Comparison of ENCODE assay signal across 8 mouse cellular contexts in genomic region chr8:109706076-109706873, GRCm38 (mm10). TPM values are rescaled to one million over a fixed set of nuclear protein-coding genes. Genes with fewer than 3 reads are reported as not detected.
DNase-seq lines count a peak whose midpoint lies in the region; ATAC-seq and TF ChIP-seq lines count a peak whose summit lies in the region.

No protein-coding gene starts in this region.

- DNase-seq in heart, adult 2 months = peak in 1 of 2 experiments; percentile 47
- DNase-seq in heart, postnatal 36 days = no peak
- peak; percentile 20 for DNase-seq in ES-E14 (ENCODE audit: low read depth, low spot score)
- DNase-seq in hindbrain, postnatal 0 days (ENCODE audit: low spot score) = peak; percentile 32
- peak; percentile 7 for DNase-seq in lung, postnatal 14 days
- no peak for DNase-seq in adrenal gland, adult 8-10 months

- H3K36me3 ChIP-seq in heart, adult 2 months (ENCODE audit: control insufficient read depth, insufficient read depth, low read length) = peaks cover 2% of the 10 kb centered on the region; the same call in 1 of the 2 replicates
- H3K36me3 ChIP-seq in ES-E14 (ENCODE audit: control insufficient read depth, insufficient read depth, low read length, poor library complexity, severe bottlenecking) = peaks cover 5% of the 10 kb centered on the region
- peaks cover 36% of the 10 kb centered on the region for H3K36me3 ChIP-seq in embryonic facial prominence, embryonic 13.5 days
- peaks cover 25% of the 10 kb centered on the region for H3K36me3 ChIP-seq in hindbrain, postnatal 0 days (ENCODE audit: insufficient read depth, low read length)
- peaks cover 6% of the 10 kb centered on the region; the same call in 1 of the 2 replicates for H3K36me3 ChIP-seq in stomach, embryonic 16.5 days (ENCODE audit: control insufficient read depth, insufficient read depth, low read length)

- no peaks in the 10 kb centered on the region for H3K79me2 ChIP-seq in heart, adult 2 months (replicated peaks; ENCODE audit: control insufficient read depth, insufficient read depth, low read length)

- ATAC-seq in embryonic facial prominence, embryonic 13.5 days (ENCODE audit: insufficient number of reproducible peaks, insufficient read depth, low FRiP score, low TSS enrichment, low read depth) = peak; percentile 43; the same call in 1 of the 2 replicates
- peak; percentile 50 for ATAC-seq in hindbrain, postnatal 0 days
- peak; percentile 33 for ATAC-seq in stomach, embryonic 16.5 days (ENCODE audit: insufficient read depth, low FRiP score)

- H3K27ac ChIP-seq in heart, adult 2 months = peak overlapping the region; percentile 84
- H3K27ac ChIP-seq in ES-E14 (ENCODE audit: insufficient read depth, low read depth, low read length, poor library complexity, severe bottlenecking) = no peak overlapping the region
- H3K27ac ChIP-seq in embryonic facial prominence, embryonic 13.5 days = peak overlapping the region; percentile 98
- peak overlapping the region; percentile 97 for H3K27ac ChIP-seq in hindbrain, postnatal 0 days
- H3K27ac ChIP-seq in stomach, embryonic 16.5 days (ENCODE audit: low read length) = peak overlapping the region; percentile 97

- intact Hi-C loops in heart, adult 2 months (cut with DNase I) = no loop called here
- intact Hi-C loops in heart, postnatal 36 days (cut with DNase I) = loop anchor here (5.0 kb wide), 3 partner anchors 99 to 211 kb away; partner anchors contain the start of genes Dhodh and Phlpp2

- H3K4me2 ChIP-seq in embryonic facial prominence, embryonic 13.5 days = peak overlapping the region; percentile 88
- H3K4me2 ChIP-seq in hindbrain, postnatal 0 days (ENCODE audit: low read depth, low read length) = peak overlapping the region; percentile 89
- peak overlapping the region; percentile 95 for H3K4me2 ChIP-seq in stomach, embryonic 16.5 days (ENCODE audit: low read depth, low read length)

- H3K4me1 ChIP-seq in heart, adult 2 months (ENCODE audit: control insufficient read depth, insufficient read depth, low read length) = peaks cover 4% of the 10 kb centered on the region
- H3K4me1 ChIP-seq in ES-E14 (ENCODE audit: control insufficient read depth in 2 of 2, insufficient read depth in 2 of 2, low read length in 2 of 2, poor library complexity in 1 of 2) = peaks cover 0 to 5% of the 10 kb centered on the region in 2 experiments; a peak in 2 of 4 replicates
- peaks cover 30% of the 10 kb centered on the region for H3K4me1 ChIP-seq in embryonic facial prominence, embryonic 13.5 days
- peaks cover 14% of the 10 kb centered on the region; the same call in 1 of the 2 replicates for H3K4me1 ChIP-seq in hindbrain, postnatal 0 days (ENCODE audit: insufficient read depth, low read length)
- peaks cover 7% of the 10 kb centered on the region; the same call in 1 of the 2 replicates for H3K4me1 ChIP-seq in stomach, embryonic 16.5 days (ENCODE audit: control insufficient read depth, insufficient read depth, low read length)

- peak overlapping the region; percentile 80 for H3K4me3 ChIP-seq in heart, adult 2 months
- H3K4me3 ChIP-seq in ES-E14 (ENCODE audit: insufficient read depth in 1 of 2, low read depth in 1 of 2, low read length in 2 of 2, poor library complexity in 1 of 2, severe bottlenecking in 1 of 2) = peak overlapping the region; percentile 87 to 98
- H3K4me3 ChIP-seq in embryonic facial prominence, embryonic 13.5 days = peak overlapping the region; percentile 94
- H3K4me3 ChIP-seq in hindbrain, postnatal 0 days (ENCODE audit: low read length) = peak overlapping the region; percentile 96
- H3K4me3 ChIP-seq in stomach, embryonic 16.5 days (replicated peaks; ENCODE audit: low read length) = peak overlapping the region; percentile 95

- no peaks in the 10 kb centered on the region for H3K27me3 ChIP-seq in heart, adult 2 months (ENCODE audit: control insufficient read depth, insufficient read depth, low read length)
- no peaks in the 10 kb centered on the region for H3K27me3 ChIP-seq in embryonic facial prominence, embryonic 13.5 days
- H3K27me3 ChIP-seq in hindbrain, postnatal 0 days (ENCODE audit: insufficient read depth, low read length) = no peaks in the 10 kb centered on the region
- no peaks in the 10 kb centered on the region for H3K27me3 ChIP-seq in stomach, embryonic 16.5 days (ENCODE audit: control insufficient read depth, insufficient read depth, low read length)

- no peak for TF ChIP-seq POLR2A in heart, adult 2 months (IDR thresholded peaks at IDR 0.05; ENCODE audit: insufficient read depth, low read depth, low read length)

- WGBS in heart, adult 2 months = 8% methylated on average over 24 of the region's 30 CpGs
- under 1% methylated on average over 29 of the region's 30 CpGs for WGBS in embryonic facial prominence, embryonic 13.5 days
- 1% methylated on average over 30 of the region's 30 CpGs for WGBS in hindbrain, postnatal 0 days
- WGBS in stomach, embryonic 16.5 days = 1% methylated on average over 24 of the region's 30 CpGs

- H3K9ac ChIP-seq in heart, adult 2 months (ENCODE audit: low read depth, low read length) = peak overlapping the region; percentile 24; the same call in 1 of the 2 replicates
- H3K9ac ChIP-seq in ES-E14 (ENCODE audit: insufficient read depth, low read depth, low read length, poor library complexity, severe bottlenecking) = peak overlapping the region; percentile 33; the same call in 1 of the 2 replicates
- peak overlapping the region; percentile 99 for H3K9ac ChIP-seq in embryonic facial prominence, embryonic 13.5 days
- H3K9ac ChIP-seq in hindbrain, postnatal 0 days (replicated peaks; ENCODE audit: low read length) = peak overlapping the region; percentile 100
- H3K9ac ChIP-seq in stomach, embryonic 16.5 days (ENCODE audit: low read length) = peak overlapping the region; percentile 100

- H3K9me3 ChIP-seq in ES-E14 (ENCODE audit: control insufficient read depth, insufficient read depth, low read depth, low read length) = no peaks in the 10 kb centered on the region
- no peaks in the 10 kb centered on the region for H3K9me3 ChIP-seq in embryonic facial prominence, embryonic 13.5 days
- no peaks in the 10 kb centered on the region for H3K9me3 ChIP-seq in hindbrain, postnatal 0 days (ENCODE audit: low read length)
- H3K9me3 ChIP-seq in stomach, embryonic 16.5 days (replicated peaks; ENCODE audit: control insufficient read depth, low read length) = no peaks in the 10 kb centered on the region

- TF ChIP-seq CTCF in heart, adult 2 months (IDR thresholded peaks at IDR 0.05) = no peak
- no peak for TF ChIP-seq CTCF in hindbrain, postnatal 0 days (IDR thresholded peaks at IDR 0.05; ENCODE audit: low read depth)

- in situ Hi-C loops in ES-E14 (cut with MboI; ENCODE audit: low sequenced_read_pairs in 2 of 2, unreplicated experiment in 2 of 2) = no loop called here

- TF ChIP-seq EP300 in heart, adult 2 months (IDR thresholded peaks at IDR 0.05; ENCODE audit: insufficient read depth, low read depth, low read length) = no peak

TF ChIP-seq in ES-E14, 5 proteins besides CTCF, POLR2A, EP300 and RAD21:
- no peak for TF ChIP-seq ZNF384 (IDR thresholded peaks at IDR 0.05; ENCODE audit: low read depth, low read length)
- no peak for TF ChIP-seq CHD2 (IDR thresholded peaks at IDR 0.05; ENCODE audit: low read depth, low read length)
- no peak for TF ChIP-seq MAFK (IDR thresholded peaks at IDR 0.05; ENCODE audit: insufficient read depth, low read depth, low read length)
- TF ChIP-seq HCFC1 (IDR thresholded peaks at IDR 0.05; ENCODE audit: borderline replicate concordance, insufficient read depth, low read length) = no peak
- no peak for TF ChIP-seq ZC3H11A (IDR thresholded peaks at IDR 0.05; ENCODE audit: borderline replicate concordance, low read depth, low read length)
TF ChIP-seq in ES-E14: peak in this region for 0.

RNA-seq across cellular contexts. Expression of gene Zfp821, which starts 0.9 kb away (rescaled TPM):
- total RNA-seq in heart, adult 2 months (2021) = 1 to 10 TPM; 4.9 to 7.0 TPM
- 4.3 and 5.6 TPM in 2 replicates for polyA plus RNA-seq in heart, adult 2 months (2012; rRNA removed)
- 1 to 10 TPM; 6.9 TPM for total RNA-seq in heart, postnatal 36 days (2021)
- 8.7 and 9.1 TPM in 2 replicates for total RNA-seq in ES-E14 (2012; rRNA removed)
- polyA plus RNA-seq in embryonic facial prominence, embryonic 13.5 days (2015; fragmentation: Nextera tagmentation; extraction: Ambion mirVana) = 43.7 and 46.7 TPM in 2 replicates
- total RNA-seq in hindbrain, postnatal 0 days (2014; rRNA removed) = 52.5 and 56.2 TPM in 2 replicates
- polyA plus RNA-seq in hindbrain, postnatal 0 days (2015; fragmentation: Nextera tagmentation; extraction: Ambion mirVana) = 45.2 and 50.3 TPM in 2 replicates
- polyA plus RNA-seq in stomach, embryonic 16.5 days (2015; fragmentation: Nextera tagmentation; extraction: Ambion mirVana) = 16.6 and 17.2 TPM in 2 replicates
- 10 to 100 TPM in 3 of 4 experiments, 1 to 10 TPM in 1; 9.5 to 15.8 (median 12.4) TPM for total RNA-seq in adrenal gland, adult 8-10 months (2022)

RNA-seq across cellular contexts. Expression of gene Ist1, which starts 13.2 kb away (rescaled TPM):
- total RNA-seq in heart, adult 2 months (2021) = 10 to 100 TPM; 37.4 to 37.8 TPM
- polyA plus RNA-seq in heart, adult 2 months (2012; rRNA removed) = 27.1 and 50.8 TPM in 2 replicates
- total RNA-seq in heart, postnatal 36 days (2021) = 10 to 100 TPM; 40.5 to 42.8 TPM
- total RNA-seq in ES-E14 (2012; rRNA removed) = 22.8 and 28.5 TPM in 2 replicates
- polyA plus RNA-seq in embryonic facial prominence, embryonic 13.5 days (2015; fragmentation: Nextera tagmentation; extraction: Ambion mirVana) = 169 and 179 TPM in 2 replicates
- 88.8 and 98.4 TPM in 2 replicates for total RNA-seq in hindbrain, postnatal 0 days (2014; rRNA removed)
- polyA plus RNA-seq in hindbrain, postnatal 0 days (2015; fragmentation: Nextera tagmentation; extraction: Ambion mirVana) = 99.4 and 103 TPM in 2 replicates
- polyA plus RNA-seq in stomach, embryonic 16.5 days (2015; fragmentation: Nextera tagmentation; extraction: Ambion mirVana) = 140 and 152 TPM in 2 replicates
- total RNA-seq in adrenal gland, adult 8-10 months (2022) = 100 to 1,000 TPM in 1 of 4 experiments, 10 to 100 TPM in 3; 85.7 to 100 (median 97.0) TPM

RNA-seq across cellular contexts. Expression of gene Atxn1l, which starts 31.3 kb away (rescaled TPM):
- 10 to 100 TPM; 20.0 to 23.0 TPM for total RNA-seq in heart, adult 2 months (2021)
- polyA plus RNA-seq in heart, adult 2 months (2012; rRNA removed) = 6.5 and 11.9 TPM in 2 replicates
- total RNA-seq in heart, postnatal 36 days (2021) = 10 to 100 TPM; 21.0 to 24.2 TPM
- 12.3 and 13.2 TPM in 2 replicates for total RNA-seq in ES-E14 (2012; rRNA removed)
- polyA plus RNA-seq in embryonic facial prominence, embryonic 13.5 days (2015; fragmentation: Nextera tagmentation; extraction: Ambion mirVana) = 7.6 and 7.9 TPM in 2 replicates
- 21.5 and 22.4 TPM in 2 replicates for total RNA-seq in hindbrain, postnatal 0 days (2014; rRNA removed)
- 2.7 and 3.9 TPM in 2 replicates for polyA plus RNA-seq in hindbrain, postnatal 0 days (2015; fragmentation: Nextera tagmentation; extraction: Ambion mirVana)
- 7.5 and 7.7 TPM in 2 replicates for polyA plus RNA-seq in stomach, embryonic 16.5 days (2015; fragmentation: Nextera tagmentation; extraction: Ambion mirVana)
- 10 to 100 TPM; 42.1 to 57.0 (median 46.1) TPM for total RNA-seq in adrenal gland, adult 8-10 months (2022)

Comparison
In these comparisons a context has a peak if more than half of its experiments do, and no peak if none do; other contexts are left out.
1. DNase-seq: peak in ES-E14 (single experiment), hindbrain, postnatal 0 days (single experiment) and lung, postnatal 14 days (single experiment); none in heart, postnatal 36 days (0 of 2) and adrenal gland, adult 8-10 months (single experiment).
2. H3K9ac ChIP-seq: peak in every context shown above with its lines; median percentile 100 in hindbrain, postnatal 0 days; 100 in stomach, embryonic 16.5 days; 99 in embryonic facial prominence, embryonic 13.5 days; 33 in ES-E14; 24 in heart, adult 2 months.
3. Peak in every context shown above with its lines, with median percentiles within 50 percentile points of each other: H3K4me3 ChIP-seq, ATAC-seq and H3K4me2 ChIP-seq.